Mouse (Mus musculus): ENCODE data around the gene Pramel1. TPM values are rescaled to one million over a fixed set of nuclear protein-coding genes. Genes with fewer than 3 reads are reported as not detected.
"Not testable (repeated sequence)": the region's sequence is repeated elsewhere in the genome, so short reads cannot be mapped to it uniquely, and the experiment has no call there.

Pramel1 gene
- polyA plus RNA-seq, 1 experiment from 2014 or later: not detected

GRCm38 (mm10) chr4:143382163-143382562 is 12.1 kb upstream of the Pramel1 start:
- WGBS: 67% methylated on average over 3 of the region's 3 CpGs
- H3K9me3 ChIP-seq: no peaks in the 10 kb centered on the region

GRCm38 (mm10) chr4:143383646-143384045 is 10.6 kb upstream of the Pramel1 start:
- Histone ChIP-seq H3K4me3 (no peak overlapping the region), H3K27ac (no peak overlapping the region), H3K4me2 (no peak overlapping the region), H3K9ac (no peak overlapping the region), H3K36me3 (no peaks in the 10 kb centered on the region), H3K4me1 (no peaks in the 10 kb centered on the region), H3K27me3 (peaks cover 17% of the 10 kb centered on the region; the same call in 1 of the 2 replicates), H3K9me3 (no peaks in the 10 kb centered on the region)
- 43% methylated on average over 4 of the region's 4 CpGs for WGBS
- ATAC-seq (ENCODE audit: insufficient number of reproducible peaks, low FRiP score, low TSS enrichment, low read depth): no peak

More at GRCm38 (mm10) chr4:143382163-143382562, 12.1 kb upstream of the Pramel1 start:
- ATAC-seq (ENCODE audit: insufficient number of reproducible peaks, low FRiP score, low TSS enrichment, low read depth): no peak
- Histone ChIP-seq H3K4me3 (no peak overlapping the region), H3K36me3 (no peaks in the 10 kb centered on the region), H3K4me1 (no peaks in the 10 kb centered on the region), H3K27ac (no peak overlapping the region), H3K9ac (no peak overlapping the region), H3K4me2 (no peak overlapping the region), H3K27me3 (peaks cover 17% of the 10 kb centered on the region; the same call in 1 of the 2 replicates)

- H3K27ac ChIP-seq: no peak overlapping the region
- ATAC-seq (ENCODE audit: insufficient number of reproducible peaks, low FRiP score, low TSS enrichment, low read depth): 0 out of 2 replicates have a peak, but pooled peaks have one; percentile 58
- peak overlapping the region; percentile 61 for H3K4me2 ChIP-seq
- H3K9me3 ChIP-seq: no peaks in the 10 kb centered on the region
- peak overlapping the region; percentile 44 for H3K4me3 ChIP-seq
- no peaks in the 10 kb centered on the region for H3K4me1 ChIP-seq
- H3K36me3 ChIP-seq: no peaks in the 10 kb centered on the region
- H3K9ac ChIP-seq: 0 out of 2 replicates have a peak overlapping the region, but pooled peaks have one; percentile 28
- H3K27me3 ChIP-seq: no peaks in the 10 kb centered on the region
- 9% methylated on average over 37 of the region's 43 CpGs for WGBS
Measured at GRCm38 (mm10) chr4:143388955-143389702, 5.1 kb upstream of the Pramel1 start.

- ATAC-seq (ENCODE audit: insufficient number of reproducible peaks, low FRiP score, low TSS enrichment, low read depth): no peak
- H3K4me3 ChIP-seq: peak overlapping the region; percentile 63
- H3K4me2 ChIP-seq: peak overlapping the region; percentile 52
- H3K27me3 ChIP-seq: no peaks in the 10 kb centered on the region
- 0 out of 2 replicates have a peak overlapping the region, but pooled peaks have one; percentile 9 for H3K27ac ChIP-seq
- 65% methylated on average over 5 of the region's 5 CpGs for WGBS
- no peak overlapping the region for H3K9ac ChIP-seq
- H3K9me3 ChIP-seq: no peaks in the 10 kb centered on the region
- H3K36me3 ChIP-seq: peaks cover 24% of the 10 kb centered on the region
- 0 out of 2 replicates have a peak, but pooled peaks cover 4% of the 10 kb centered on the region for H3K4me1 ChIP-seq
Measured at GRCm38 (mm10) chr4:143411566-143412218, 17.5 kb downstream of the Pramel1 start.

GRCm38 (mm10) chr4:143412219-143413092 is 18.2 kb downstream of the Pramel1 start, which contains the start of gene Pramef8:
Gene Pramef8 (plus strand): TSS chr4:143412426.
- Histone ChIP-seq H3K27me3 (no peaks in the 10 kb centered on the region), H3K9me3 (no peaks in the 10 kb centered on the region), H3K9ac (0 out of 2 replicates have a peak within 1 kb of the TSS, but pooled peaks have one; percentile 33), H3K4me2 (peak within 1 kb of the TSS; percentile 52), H3K36me3 (peaks cover 32% of the 10 kb centered on the region), H3K4me3 (peak within 1 kb of the TSS; percentile 63), H3K27ac (peak within 1 kb of the TSS; percentile 92), H3K4me1 (0 out of 2 replicates have a peak, but pooled peaks cover 4% of the 10 kb centered on the region)
- peak; percentile 91 for ATAC-seq (ENCODE audit: insufficient number of reproducible peaks, low FRiP score, low TSS enrichment, low read depth)
- under 1% methylated on average over 50 of the region's 50 CpGs for WGBS

- 100% methylated on average over 1 of the region's 1 CpGs for WGBS
- 0 out of 2 replicates have a peak, but pooled peaks cover 4% of the 10 kb centered on the region for H3K4me1 ChIP-seq
- H3K9ac ChIP-seq: no peak overlapping the region
- H3K9me3 ChIP-seq: no peaks in the 10 kb centered on the region
- no peak overlapping the region for H3K27ac ChIP-seq
- H3K4me2 ChIP-seq: no peak overlapping the region
- no peak overlapping the region for H3K4me3 ChIP-seq
- ATAC-seq (ENCODE audit: insufficient number of reproducible peaks, low FRiP score, low TSS enrichment, low read depth): no peak
- no peaks in the 10 kb centered on the region for H3K27me3 ChIP-seq
- H3K36me3 ChIP-seq: peaks cover 43% of the 10 kb centered on the region
Measured at GRCm38 (mm10) chr4:143413621-143414020, 19.4 kb downstream of the Pramel1 start.

- no peak for ATAC-seq (ENCODE audit: insufficient number of reproducible peaks, low FRiP score, low TSS enrichment, low read depth)
- Histone ChIP-seq H3K36me3 (peaks cover 48% of the 10 kb centered on the region), H3K27me3 (no peaks in the 10 kb centered on the region), H3K9ac (no peak overlapping the region), H3K4me2 (no peak overlapping the region), H3K4me3 (no peak overlapping the region), H3K9me3 (no peaks in the 10 kb centered on the region), H3K4me1 (0 out of 2 replicates have a peak, but pooled peaks cover 4% of the 10 kb centered on the region), H3K27ac (no peak overlapping the region)
- 91% methylated on average over 3 of the region's 3 CpGs for WGBS
Measured at GRCm38 (mm10) chr4:143414121-143414520, 19.9 kb downstream of the Pramel1 start.

- not testable (repeated sequence) for H3K4me3 ChIP-seq; H3K9ac ChIP-seq; H3K9me3 ChIP-seq; H3K4me1 ChIP-seq; H3K36me3 ChIP-seq; H3K27ac ChIP-seq; H3K27me3 ChIP-seq; ATAC-seq (ENCODE audit: insufficient number of reproducible peaks, low FRiP score, low TSS enrichment, low read depth); H3K4me2 ChIP-seq
- WGBS: 50% methylated on average over 5 of the region's 5 CpGs
Measured at GRCm38 (mm10) chr4:143426770-143427169, 32.5 kb downstream of the Pramel1 start.

Other genes starting within 250 kb of the Pramel1 start
- 14.9 and 16.1 TPM in 2 replicates for gene Prdm2, start 181.4 kb upstream of the Pramel1 start, polyA plus RNA-seq (2015; fragmentation: Nextera tagmentation; extraction: Ambion mirVana)
- 64.0 and 70.4 TPM in 2 replicates for gene Pdpn, start 94.9 kb upstream of the Pramel1 start, polyA plus RNA-seq (2015; fragmentation: Nextera tagmentation; extraction: Ambion mirVana)
- 0.99 and 1.9 TPM in 2 replicates for gene Lrrc38, start 44.7 kb upstream of the Pramel1 start, polyA plus RNA-seq (2015; fragmentation: Nextera tagmentation; extraction: Ambion mirVana)
- 19.8 and 20.0 TPM in 2 replicates for gene Pramef8, start 18.0 kb downstream of the Pramel1 start, polyA plus RNA-seq (2015; fragmentation: Nextera tagmentation; extraction: Ambion mirVana)
- not detected in 2 replicates for gene Oog4, start 55.9 kb downstream of the Pramel1 start, polyA plus RNA-seq (2015; fragmentation: Nextera tagmentation; extraction: Ambion mirVana)
- not detected in 2 replicates for gene Gm13043, start 116.9 kb downstream of the Pramel1 start, polyA plus RNA-seq (2015; fragmentation: Nextera tagmentation; extraction: Ambion mirVana)
- gene Gm13040, start 141.5 kb downstream of the Pramel1 start, polyA plus RNA-seq (2015; fragmentation: Nextera tagmentation; extraction: Ambion mirVana): not detected in 2 replicates
- gene BC080695, start 157.3 kb downstream of the Pramel1 start, polyA plus RNA-seq (2015; fragmentation: Nextera tagmentation; extraction: Ambion mirVana): not detected in 2 replicates
- gene Gm13057, start 157.3 kb downstream of the Pramel1 start, polyA plus RNA-seq (2015; fragmentation: Nextera tagmentation; extraction: Ambion mirVana): not detected in 2 replicates
- not detected in 2 replicates for gene Gm13083, start 220.6 kb downstream of the Pramel1 start, polyA plus RNA-seq (2015; fragmentation: Nextera tagmentation; extraction: Ambion mirVana)